Mouse (Mus musculus) MEL-GATA-1-ER (cell line): ENCODE data around the gene Mkrn2.
"Not testable (repeated sequence)": the region's sequence is repeated elsewhere in the genome, so short reads cannot be mapped to it uniquely, and the experiment has no call there.

Experiments used
- DNase-seq: peaks from one replicate; pipeline ENCODE4 v3.0.0-alpha.2; 2012; ENCODE audit warnings: low read depth; ENCODE audit errors: extremely low read depth

The Mkrn2 gene

DNA sequence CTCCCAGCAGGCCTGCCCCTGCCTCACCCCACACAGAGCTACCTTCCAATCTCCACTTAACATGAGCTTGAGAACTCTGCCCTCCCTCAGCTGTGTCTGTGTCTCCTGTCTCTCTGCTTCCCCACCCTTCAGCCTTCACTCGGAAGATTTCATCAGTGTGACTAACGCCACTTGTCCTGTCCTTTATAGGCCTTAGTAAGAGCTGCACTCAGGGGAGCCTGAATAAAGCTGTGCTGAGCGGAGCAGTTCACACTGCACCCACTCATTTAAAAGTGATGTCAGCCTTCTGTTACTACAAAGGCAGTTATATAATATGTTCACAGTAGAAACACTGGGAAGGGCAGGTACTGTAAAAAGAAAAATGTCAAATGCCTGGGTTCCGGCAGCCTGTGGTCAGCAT lies 5.7 kb downstream of the Mkrn2 start:
- no peak for DNase-seq

DNA sequence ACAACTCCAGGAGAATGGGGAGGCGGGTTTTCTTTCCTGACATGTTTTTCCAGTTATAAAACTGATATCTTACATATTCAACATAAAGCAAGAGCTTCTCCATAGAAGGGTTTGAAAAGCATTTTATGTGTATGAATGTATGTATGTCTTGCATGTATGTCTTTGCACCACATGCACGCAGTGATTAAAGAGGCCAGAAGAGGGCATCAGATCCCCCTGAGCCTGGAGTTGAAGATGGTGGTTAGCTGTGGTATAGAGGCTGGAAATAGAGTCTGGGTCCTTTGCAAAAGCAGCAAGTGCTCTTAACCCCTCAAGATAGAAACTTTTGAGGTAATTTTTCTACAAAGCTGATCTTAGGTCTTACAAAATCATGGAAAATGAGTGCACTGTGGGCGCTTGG lies 7.4 kb downstream of the Mkrn2 start:
- no peak for DNase-seq

DNA sequence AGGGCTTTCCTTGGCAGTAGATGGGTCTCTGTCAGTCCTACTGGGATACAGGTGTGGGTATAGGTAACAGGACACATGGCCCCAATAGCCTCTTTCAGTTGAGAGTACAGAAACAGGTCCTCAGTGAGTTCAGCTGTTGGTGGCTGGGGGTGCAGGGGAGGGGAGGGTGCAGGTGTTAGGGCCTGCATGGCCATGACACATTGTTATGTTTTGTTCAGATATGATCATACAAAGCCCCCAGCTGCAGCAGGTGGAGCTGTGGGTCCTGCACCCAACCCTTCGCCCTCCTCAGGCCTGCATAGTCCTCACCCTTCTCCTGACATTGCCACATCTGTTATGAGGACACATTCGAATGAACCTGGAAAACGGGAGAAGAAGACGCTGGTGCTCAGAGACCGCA lies 8.6 kb downstream of the Mkrn2 start:
- DNase-seq, result no peak

DNA sequence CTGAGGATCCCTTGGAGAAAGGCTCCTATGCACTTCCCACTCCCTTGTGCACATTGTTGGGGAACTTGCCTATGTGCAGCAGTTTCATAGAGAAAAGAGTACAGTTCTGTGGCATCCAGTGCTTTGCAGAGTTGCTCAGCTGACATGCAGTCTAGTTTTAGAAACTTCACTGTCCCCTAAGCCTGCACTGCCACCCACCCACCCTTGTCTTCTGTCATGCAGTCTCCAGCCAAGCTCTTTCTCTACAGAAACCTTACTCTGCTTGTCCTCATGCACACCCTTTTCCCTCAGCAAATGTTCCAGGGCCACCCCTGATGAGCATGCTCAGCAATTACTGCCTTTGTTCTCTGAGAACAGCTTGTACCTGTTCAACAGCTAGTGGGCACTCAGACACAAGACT lies 12.1 kb downstream of the Mkrn2 start:
- no peak for DNase-seq

DNA sequence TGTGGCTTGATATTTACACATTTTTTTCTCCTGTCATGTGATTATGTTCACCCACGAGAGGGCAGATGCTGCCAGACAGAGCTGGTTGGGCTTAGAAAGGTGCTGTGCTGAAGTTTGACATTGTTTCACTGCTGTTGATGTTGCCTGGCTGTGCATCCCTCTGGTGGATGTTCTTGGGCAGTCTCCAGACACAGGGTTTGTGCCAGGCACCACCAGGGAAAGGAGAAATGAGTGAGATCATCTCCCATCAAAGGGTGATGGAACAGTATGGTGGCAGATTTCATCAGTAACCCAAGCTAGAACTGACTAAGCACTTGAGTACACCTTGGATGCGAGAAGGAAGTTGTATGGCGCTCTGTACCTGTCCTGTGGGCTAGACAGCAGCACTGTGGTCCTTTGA lies 14.3 kb downstream of the Mkrn2 start:
- no peak for DNase-seq

DNA sequence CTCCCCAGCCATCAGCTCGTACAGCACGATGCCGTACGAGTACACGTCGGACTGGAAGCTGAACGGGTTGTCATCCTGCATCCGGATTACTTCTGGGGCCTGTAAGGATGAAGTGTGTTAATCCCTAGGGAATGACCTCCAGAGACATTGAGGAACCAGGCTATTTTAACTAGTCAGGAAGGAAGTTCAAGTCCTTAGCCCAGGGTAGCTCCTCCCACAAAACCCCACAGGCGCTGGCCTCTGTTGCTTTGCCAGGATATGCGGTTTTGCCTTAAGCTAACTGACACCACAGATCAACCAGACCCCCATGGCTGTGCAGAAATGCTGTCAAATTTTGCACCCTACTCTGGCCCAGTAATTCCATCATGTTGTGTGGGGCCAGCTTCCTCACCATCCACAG lies 18.1 kb downstream of the Mkrn2 start:
- DNase-seq, result no peak

DNA sequence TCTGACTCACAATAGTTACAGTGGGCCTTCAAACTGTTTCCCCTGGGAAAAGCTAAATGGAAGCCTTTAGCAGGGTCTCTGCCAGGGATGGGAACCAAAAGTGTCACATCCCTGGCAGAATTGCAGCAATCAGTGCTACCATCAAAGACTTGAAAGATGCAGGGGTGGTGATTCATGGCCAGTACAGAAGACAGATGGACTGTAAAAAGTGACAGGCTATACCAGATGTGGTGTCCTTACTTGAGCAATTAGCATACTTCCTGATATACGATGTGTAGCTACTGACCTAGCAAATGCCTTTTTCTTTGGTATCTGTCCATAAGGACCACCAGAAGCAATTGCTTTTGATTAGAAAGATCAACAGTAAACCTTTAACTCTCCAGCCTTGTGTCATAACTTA lies 19.2 kb downstream of the Mkrn2 start:
- DNase-seq, result no peak

DNA sequence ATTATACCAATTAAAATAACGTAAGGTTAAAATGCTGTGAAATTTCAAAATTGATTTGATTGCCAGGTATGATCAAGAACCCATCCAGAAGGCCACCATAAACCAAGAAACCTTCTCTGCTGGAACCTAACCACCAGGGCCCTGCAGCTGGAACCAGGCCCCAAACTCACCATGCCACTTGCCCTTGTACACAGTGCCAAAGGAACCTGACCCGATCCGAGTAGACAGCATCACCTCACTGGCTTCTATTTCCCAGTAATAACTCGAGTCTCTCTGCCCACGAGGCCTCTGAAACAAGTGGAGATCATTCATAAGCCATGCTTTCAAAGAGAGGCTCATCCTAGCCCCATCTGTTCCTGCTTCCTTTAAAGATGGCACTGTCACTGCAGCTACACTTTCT lies 24.4 kb downstream of the Mkrn2 start:
- no peak for DNase-seq

DNA sequence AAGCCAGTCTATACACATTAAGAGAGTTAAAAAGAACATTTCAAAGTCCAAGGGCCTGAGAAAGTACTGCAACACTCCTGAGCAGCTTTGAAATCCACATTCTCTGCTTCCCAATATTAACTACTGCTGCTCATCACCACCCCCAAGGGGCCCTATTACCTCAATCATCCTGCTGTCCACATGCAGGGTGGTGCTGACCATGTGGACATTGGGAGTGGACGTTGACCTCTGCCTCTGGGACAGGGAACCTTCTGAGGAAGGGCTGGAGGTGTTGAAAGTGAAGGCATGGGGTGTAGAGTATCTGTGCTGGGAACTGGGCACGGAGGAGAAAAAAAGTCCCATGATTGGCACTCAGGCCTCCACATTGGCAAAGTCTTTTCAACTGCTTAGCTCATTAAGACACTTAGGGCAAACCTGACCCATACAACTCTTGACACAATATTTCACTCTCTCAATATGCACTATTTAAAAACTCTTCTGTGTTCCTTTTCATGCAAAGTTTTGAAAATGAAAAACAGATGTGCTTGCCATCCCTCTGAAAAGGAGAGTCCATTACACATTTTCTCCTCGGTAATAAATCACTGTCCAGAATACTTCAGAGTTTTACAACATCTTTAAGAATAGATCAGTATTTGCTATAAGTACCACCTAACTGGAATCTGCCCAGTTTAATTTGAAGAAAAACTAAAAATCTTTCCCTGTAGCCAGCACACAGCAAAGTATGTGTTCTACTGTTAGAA lies 29.5 kb downstream of the Mkrn2 start:
- no peak for DNase-seq

DNA sequence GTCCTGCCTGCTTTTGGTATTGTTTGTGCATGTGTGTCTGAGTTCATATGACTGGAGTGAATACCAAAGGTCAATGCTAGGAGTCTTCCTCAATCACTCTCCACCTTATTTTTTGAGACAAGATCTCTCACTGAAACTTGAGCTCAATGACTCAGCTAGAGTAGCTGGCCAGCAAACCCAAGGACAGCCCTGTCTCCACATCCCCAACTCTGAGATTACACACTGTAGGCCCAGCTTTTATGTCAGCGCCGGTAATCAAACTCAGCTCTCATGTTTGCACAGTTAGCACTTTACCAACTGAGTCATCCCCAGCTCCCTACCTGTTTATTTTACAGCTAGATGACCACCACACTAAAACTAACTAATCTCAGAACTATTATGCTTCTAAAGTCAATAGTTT lies 32.3 kb downstream of the Mkrn2 start:
- DNase-seq, result no peak

DNA sequence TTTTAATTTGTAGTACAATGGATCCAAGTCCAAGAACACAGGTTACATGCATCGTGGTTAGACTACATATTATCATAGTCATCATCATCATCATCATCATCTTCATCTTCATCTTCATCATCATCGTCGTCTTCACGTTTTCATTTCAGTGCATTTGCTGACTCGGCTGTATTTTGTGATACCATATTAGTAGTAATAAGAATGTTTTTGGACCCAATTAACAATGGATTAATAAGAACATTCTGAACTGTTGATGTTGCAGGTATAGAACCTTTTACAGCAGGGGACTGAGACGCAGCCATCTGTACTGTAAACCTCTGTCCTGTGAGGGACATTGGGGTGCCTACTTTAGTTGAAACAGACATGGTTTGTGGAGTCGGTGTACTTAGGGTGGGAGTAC lies 36.5 kb downstream of the Mkrn2 start:
- not testable (repeated sequence) for DNase-seq

DNA sequence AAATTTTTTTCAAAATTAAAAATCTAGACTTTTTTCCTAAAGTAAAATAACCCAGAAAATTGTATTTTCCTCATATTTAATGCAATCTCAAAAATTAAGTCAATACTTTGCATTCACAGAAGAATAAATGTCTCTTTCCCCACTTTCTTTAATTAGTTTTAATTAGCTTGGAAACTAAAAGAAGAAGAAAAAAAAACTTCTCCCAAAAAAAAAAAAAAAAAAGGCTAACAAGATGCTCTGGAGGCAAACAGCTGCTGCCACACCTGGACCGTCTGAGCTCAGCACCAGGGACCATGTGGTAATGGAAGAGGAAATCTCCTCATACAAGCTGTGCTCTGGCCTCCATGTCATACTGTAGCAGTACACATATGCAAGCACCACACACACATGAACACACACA lies 41.6 kb downstream of the Mkrn2 start:
- no peak for DNase-seq

DNA sequence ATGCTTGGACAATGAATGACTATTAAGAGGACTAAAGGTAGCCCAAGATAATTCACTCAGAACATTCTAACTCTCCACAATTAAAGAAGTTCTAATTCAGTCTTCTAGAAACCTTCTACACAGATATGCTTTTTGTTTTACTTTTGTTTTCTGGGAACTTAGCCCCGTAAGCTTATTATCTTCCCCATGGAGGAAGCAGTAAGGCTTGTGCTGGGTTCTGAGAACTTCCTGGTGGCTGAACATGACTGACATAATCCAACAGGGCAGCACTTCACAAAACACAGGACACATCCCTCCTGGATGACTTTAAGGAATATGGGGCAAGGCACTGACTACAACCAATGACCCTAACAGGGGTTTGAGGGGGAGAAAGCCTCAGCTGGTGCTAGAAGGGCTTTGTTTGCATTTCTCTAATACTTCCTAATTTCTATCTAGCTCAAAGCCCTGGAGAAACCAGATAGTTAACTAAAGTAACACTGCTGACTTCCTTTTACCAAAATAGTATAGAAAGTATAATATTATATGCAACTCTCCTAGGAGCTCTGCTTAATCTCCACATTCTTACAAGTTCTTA lies 48.2 kb downstream of the Mkrn2 start:
- peak; percentile 66 for DNase-seq

DNA sequence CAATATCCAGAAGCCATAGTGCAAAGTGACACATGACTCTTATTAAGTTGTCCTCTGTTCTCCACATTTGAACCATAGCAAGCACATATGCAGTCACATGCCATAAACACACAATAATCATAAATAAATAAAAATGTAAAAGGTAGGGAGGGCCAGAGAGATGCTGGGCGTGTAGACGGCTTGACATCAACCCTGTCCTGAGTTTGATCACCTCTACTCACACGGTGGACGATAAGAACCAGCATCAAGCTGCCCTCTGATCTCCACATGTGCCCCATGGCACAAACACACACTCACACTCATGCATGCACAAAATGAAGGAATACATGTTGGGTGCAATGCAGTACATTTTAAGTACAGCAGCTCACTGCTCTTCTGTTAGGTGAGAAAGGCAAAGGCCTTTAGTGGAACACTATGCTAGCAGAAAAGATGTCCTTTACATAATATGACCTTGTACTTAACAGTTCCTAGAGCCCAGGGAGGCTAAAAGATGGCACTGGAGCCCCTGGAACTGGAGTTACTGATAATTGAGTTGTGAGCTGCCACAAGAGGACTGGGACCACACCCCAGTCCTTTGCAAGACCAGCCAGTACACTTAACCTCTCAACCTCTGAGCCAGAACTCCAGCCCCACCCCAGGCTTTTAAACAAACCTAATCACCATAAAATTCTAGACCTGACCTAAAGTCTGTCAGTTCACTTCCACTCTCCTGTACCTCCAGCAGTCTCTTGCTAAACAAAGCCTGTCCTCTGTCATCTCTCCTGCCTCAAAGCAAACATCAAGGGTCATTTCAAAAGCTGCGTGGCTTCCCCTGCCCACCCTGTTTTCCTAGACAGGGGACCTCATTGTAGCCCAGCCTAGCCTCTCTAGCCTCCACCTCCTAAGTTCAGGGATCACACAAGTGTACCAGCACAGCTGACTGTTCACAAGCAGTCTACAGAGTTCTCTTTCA lies 49.0 kb downstream of the Mkrn2 start:
- peak; percentile 44 for DNase-seq

DNA sequence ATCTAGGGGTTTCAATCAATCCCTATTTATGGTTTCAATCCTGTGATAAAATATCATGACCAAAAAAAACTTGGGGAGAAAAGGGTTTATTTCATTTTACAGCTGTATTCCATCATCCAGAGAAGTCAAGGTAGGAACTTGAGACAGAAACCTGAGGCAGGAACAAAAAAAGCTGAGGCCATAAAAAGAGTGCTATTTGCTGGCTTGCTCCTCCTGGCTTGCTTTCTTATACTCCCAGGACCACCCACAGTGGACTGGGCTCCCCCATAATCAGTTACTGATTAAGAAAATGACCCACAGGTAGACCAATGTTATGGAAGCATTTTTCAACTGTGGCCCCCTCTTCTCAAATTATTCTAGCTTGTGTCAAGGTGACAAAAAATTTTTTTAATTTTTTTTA lies 50.0 kb downstream of the Mkrn2 start:
- no peak for DNase-seq

DNA sequence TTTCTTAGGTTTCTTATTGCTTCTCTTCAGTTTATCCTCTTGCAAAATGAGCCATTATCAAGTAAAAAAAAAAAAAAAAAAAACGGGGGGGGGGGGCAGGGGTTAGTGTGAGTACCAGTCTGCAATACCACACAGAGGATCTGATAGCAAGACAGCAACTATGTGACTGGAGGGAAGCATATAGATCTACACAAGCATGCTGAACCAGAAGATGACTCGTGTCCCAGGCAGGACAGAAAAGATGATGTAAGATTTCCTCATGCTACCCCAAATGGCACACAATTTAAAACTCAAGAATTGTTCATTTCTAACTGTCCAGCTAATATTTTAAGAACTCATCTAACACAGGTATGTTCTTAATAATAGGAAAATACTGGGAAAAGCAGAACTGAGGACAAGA lies 52.2 kb downstream of the Mkrn2 start:
- DNase-seq, result no peak

DNA sequence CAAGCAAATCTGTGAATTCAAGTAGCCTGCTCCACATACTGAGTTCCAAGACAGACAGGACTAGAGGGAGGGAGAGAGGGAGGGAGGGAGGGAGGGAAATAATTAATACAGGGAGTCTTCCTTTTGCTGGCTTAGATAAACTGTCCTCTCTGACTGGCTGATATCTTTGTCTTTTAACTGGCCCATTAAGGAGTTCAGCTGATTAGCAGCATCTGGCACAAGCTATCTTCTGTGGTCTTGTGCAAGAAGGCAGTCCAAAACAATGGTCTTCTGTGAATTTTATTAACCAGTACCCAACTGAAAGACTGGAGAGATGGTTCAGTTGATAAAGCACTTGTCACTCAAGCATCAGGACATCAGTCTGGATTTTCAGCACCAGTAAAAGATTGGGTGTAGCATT lies 57.1 kb downstream of the Mkrn2 start:
- no peak for DNase-seq

DNA sequence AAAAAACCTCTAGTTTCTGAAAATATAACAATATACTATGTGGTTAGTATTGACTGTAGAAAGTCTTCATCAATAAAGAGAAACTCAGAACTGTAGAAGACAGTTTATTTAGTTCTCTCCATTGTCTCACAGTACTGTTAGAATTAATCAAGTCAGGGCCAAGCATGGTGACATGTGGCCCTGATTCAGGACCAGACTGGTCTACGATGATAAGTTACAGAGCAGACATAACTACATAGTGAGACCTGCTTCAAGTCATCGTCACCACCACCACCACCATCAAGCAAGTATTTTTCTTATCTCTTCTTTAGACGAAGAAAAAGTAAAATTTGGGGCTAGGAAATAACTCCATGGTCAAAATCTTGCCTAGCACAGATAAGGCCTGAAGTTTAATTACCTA lies 62.6 kb downstream of the Mkrn2 start:
- DNase-seq, result no peak

DNA sequence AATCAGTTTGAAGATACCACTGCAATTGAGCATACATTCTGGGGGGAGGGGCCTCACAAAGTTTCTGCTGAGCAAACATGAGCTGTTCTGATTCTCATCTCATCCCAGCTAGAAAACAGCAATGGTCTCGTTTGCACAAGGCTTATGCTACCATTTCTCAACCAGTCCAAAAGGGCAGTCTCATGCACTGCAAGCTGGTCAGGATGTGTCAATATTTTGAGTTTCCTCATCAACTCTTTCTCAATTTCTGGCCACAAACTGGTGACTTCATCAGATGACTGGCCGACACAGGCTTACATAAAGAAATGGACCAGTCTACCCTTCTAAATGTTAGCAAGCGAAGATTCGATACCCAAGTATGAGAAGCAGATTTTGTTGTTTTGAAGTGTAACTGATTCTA lies 64.9 kb downstream of the Mkrn2 start:
- DNase-seq, result no peak
